Mouse (Mus musculus): ENCODE measurements around the gene Aqr. TPM values are rescaled to one million over a fixed set of nuclear protein-coding genes. Genes with fewer than 3 reads are reported as not detected.

Gene Aqr
- total RNA-seq, 2 experiments from 2014 or later, result 30.3 to 32.1 TPM

DNA sequence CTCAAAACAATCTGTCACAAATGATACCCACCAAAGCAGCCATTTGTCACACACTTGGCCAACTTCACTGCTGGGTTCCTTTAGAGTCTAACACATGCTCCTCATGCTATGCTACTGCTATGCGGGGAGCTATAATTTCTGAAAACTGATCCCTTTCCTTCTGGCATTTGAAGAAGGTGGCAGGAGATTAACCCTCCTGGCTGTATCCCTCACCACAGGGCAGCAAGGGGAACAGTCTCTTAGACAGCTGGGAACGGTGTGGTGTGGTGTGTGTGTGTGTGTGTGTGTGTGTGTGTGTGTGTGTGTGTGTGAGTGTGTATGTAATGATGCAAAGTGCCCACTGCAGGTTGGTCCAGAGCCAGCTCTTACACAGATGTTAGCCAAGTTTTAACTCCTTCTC, 51.0 kb downstream of the Aqr start:
- no peak for DNase-seq

- DNase-seq, result no peak
These were observed 53.5 kb downstream of the Aqr start for GRCm38 (mm10) chr2:114133355-114133754.

DNA sequence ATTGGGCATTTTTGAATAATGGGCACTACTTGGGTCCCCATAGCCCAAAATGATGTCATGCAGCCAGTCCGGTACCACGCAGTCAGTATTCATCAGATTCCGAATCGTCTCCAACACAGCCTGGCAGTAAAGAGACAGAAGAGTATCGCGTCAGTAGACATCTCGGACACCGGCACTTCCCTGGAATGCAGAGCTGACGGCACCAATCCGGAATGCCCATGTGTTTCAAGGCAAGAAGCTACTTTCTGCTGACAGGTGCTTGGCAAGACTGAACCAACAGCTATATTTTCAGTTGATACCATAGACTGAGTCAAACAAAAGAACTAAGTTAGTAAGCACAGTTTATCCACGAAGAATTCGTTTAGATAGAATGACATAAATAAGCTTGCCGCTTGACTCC, 56.2 kb downstream of the Aqr start:
- DNase-seq, result no peak

DNA sequence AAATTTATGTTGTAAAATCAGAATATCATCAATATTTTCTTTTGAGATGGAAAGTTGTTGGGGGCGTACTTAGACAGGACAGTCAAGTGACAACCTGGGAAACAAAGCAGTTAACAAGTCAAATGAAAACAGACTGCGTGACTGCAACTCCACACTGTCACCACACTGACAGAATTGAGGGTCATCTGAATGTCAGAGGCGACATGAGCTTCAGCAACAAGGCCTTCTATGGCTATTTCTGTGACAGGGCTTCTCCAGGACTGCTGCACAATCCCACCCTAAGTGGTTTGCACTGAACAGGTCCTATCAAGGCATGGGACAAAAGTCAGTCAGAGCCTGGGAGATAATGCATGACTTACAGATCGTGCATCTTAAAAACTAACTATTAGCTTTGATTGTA, 63.5 kb downstream of the Aqr start:
- DNase-seq, result no peak

- DNase-seq, result no peak
These were observed 67.4 kb downstream of the Aqr start for GRCm38 (mm10) chr2:114119451-114119850.

- no peak for DNase-seq
These were observed 69.2 kb downstream of the Aqr start for GRCm38 (mm10) chr2:114117665-114118064.

DNA sequence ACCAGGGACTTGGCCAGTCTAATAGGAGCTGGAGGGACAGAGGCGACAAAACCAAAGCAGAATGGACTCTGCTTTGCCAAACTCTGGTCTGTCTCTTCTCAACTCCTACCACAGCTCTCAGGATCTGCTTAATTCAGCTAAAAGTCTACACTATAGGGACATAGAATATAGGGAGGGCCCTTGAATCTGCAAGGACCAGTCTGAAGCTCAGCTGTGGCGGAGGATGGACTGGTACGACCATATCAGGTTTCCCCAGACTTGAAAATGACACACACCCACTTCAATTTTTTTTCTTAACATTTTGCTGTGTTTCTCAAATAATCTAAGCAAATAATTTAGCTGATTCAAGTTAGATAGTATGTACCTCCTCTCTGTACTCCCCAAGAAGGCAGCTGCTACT, 69.6 kb downstream of the Aqr start:
- no peak for DNase-seq

DNA sequence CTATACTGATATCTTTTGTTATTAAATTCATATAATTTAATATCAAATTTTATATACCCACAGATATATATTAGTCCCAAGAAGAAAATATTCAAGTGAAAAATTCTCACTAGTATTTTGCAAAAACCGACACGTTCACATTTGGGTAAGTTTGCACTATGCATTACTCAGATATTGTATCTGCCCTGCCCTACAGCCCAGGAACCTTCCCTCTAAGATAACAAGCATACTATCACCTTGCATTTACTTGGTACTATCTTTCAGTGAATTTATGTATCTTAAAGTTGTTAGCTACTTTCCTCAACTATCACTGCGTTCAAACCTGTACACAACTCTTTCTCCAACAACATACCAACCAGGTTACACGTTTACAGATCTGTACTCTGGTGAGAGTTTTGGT, 71.3 kb downstream of the Aqr start:
- no peak for DNase-seq

DNA sequence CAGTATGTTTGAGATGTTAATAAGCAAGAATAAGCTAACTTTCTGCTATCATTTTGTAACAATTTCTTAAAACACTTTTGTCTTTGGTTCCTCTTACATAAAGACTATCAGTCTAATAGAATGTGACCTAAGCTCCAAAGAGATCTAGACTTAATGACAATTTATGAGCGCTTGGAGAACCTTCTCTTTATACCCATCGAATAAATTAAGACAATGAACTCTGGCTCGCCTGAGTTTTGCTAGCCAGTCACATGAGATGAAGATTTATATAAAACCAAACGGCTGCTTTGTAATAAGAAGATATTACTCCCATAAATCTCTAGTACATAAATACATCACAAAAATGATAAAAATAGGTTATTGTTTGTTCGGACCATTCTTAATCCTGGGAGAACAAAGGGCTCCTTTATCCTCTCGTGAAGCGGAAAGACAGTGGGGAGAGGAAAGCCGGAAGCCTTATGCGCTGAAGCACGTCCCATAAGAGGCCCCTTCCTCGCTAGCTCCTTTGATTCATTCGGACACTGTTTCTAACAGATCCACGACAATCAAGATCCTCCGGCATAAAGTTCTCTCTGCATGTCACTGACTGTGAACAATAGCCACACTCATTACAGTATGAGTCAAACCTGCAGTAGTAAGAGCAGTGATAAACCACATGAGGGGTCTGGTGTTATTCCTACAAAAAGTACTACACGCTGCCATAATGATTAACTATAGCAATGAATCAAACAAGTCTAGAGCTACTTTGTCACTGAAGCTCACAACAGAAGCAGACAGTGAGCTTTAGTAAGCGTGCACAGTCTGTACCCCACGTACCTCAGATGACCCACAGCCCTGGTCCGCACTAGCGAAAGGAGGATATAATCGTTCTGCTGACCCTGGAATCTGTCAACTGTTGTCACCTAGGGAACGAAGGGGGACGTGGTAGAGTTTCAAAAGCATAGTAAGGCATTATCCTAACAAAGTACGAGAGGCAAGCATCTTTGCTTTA, 79.2 kb downstream of the Aqr start:
- no peak for DNase-seq

- no peak for DNase-seq
These were observed 80.4 kb downstream of the Aqr start for GRCm38 (mm10) chr2:114106383-114106782.

DNA sequence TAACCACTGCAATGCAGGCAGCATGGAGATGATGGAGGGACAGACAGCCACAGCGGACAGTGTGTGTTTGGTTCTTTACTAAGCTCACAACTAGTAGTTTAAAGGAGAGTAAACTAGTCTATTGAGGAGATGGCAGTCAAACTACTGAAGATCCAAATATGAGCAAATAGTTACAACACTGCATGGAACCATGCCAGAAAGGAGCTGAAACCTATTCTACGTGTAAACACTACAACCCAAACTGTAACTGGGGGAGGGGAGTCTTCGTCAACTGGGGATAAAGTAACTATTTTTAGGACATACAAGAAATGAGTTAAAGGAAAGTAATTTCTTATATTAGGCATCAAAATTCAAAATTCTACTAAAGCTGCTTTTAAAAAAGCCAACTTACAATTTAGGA, 84.4 kb downstream of the Aqr start:
- no peak for DNase-seq

GRCm38 (mm10) chr2:114100834-114101233, 86.0 kb downstream of the Aqr start:
- DNase-seq, result no peak

DNA sequence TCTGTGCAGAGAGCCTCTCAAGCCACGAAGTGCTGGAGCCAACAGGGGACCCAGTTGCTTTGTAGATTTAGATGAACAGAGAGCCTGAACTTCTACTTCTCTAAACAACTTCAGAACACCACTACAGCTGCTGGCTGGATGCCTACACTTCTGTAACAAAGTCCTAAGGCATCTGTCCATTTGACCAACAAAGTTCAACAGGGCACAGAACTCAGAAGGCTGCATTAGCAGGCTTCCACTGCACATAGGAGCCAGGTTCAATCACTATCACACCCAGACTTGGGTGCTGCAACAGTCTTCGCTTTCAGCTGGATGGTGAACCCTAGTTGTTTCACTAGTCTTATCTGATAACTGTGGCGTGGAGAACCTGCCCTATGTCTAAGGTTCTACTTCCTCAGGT, 87.0 kb downstream of the Aqr start:
- DNase-seq, result no peak

GRCm38 (mm10) chr2:114099109-114099508, 87.7 kb downstream of the Aqr start:
- DNase-seq, result no peak

DNA sequence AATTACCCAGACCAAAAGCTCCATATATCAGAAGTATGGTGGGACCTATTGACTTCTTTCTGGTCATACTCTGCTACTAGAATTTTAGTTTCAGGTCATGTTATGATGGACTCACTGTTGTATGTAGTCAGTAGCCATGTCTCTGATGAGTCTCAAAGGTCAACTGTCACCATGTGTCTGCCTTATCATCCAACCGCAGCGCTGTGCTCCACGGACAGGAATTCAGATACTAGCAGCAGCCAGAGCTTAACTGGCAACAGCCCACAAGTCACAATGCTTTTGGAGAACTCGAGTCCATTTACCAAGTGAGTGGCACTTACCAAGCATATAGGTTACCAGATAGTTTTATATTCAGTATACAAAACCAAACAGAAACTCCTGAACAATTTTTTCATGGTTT, 89.2 kb downstream of the Aqr start:
- no peak for DNase-seq

DNA sequence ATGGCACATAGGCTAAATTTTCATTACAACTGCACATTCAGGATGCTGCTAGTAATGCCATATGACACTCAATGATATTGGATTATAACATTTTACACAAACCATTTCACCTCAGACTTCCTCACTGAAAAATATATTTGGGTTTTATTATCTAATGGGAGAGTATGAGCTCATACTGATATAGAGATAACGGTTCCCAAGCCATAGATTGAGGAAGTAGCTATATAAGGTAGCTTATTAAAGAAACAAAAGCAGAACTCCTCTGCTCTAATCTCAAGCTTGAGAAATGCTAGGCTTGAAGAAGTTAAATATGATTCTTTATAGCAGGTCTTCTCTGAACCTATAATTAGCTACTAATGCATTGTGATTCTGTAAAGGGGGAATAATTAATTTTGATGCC, 90.3 kb downstream of the Aqr start:
- no peak for DNase-seq

DNA sequence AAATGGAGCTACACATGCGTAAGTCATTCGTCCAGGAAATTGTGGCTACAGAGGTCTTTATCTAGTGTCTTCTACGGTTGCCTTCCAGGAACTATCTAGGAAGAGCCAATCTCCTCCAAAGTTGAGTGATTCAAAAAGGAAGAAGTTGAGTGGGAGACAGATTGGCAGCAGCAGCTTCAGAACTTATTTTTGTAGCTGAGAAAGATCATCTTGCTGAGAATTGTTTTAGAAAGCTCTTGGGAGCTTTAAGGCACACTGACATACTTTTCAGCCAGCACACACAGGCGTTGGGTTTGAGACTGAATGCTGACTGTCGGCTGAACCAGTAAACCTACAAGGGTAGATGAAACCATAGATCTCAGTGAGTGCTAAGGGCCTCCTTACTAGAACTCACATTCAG, 91.5 kb downstream of the Aqr start:
- DNase-seq, result no peak

DNA sequence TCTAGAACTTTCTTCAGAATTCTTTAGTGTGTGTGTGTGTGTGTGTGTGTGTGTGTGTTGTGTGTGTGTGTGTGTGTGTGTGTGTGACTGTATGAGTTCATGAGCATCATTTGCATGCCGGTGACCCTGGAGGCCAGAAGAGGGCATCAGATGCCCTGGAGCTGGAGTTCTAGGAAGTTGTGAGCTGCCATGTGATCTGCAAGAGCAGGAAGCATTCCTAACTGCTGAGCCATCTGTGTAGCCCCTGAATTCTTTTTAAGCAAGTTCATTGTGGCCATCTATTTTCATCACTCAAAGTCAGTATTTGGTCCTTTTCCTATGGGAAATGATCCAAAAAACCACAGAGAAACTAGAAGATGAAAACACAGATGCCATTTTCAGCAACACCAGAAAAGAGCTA, 92.1 kb downstream of the Aqr start:
- no peak for DNase-seq

GRCm38 (mm10) chr2:114093577-114093976, 93.2 kb downstream of the Aqr start:
- no peak for DNase-seq

GRCm38 (mm10) chr2:114089862-114090261, 97.0 kb downstream of the Aqr start:
- DNase-seq, result no peak

- DNase-seq, result peak; percentile 14
These were observed 99.6 kb downstream of the Aqr start for GRCm38 (mm10) chr2:114087271-114087670.

GRCm38 (mm10) chr2:114071876-114072275, 114.9 kb downstream of the Aqr start:
- no peak for DNase-seq

GRCm38 (mm10) chr2:114066226-114066625, 120.6 kb downstream of the Aqr start:
- DNase-seq, result no peak

- no peak for DNase-seq
These were observed 122.8 kb downstream of the Aqr start for GRCm38 (mm10) chr2:114064004-114064403.
